Mouse (Mus musculus) brain, adult 2 months (tissue): ENCODE measurements around the gene Rho.

Source experiments
- DNase-seq: peaks from one replicate; pipeline ENCODE4 v3.0.0; 2011; ENCODE audit warnings: low read depth, low spot score

Gene Rho

GRCm38 (mm10) chr6:115915601-115916445 lies 15.7 kb upstream of the Rho start:
- DNase-seq: peak; percentile 95

- peak; percentile 62 for DNase-seq
These were observed 14.9 kb upstream of the Rho start for GRCm38 (mm10) chr6:115916611-115917010.

- no peak for DNase-seq
These were observed 12.9 kb upstream of the Rho start for GRCm38 (mm10) chr6:115918615-115919014.

- no peak for DNase-seq
These were observed 11.7 kb upstream of the Rho start for GRCm38 (mm10) chr6:115919876-115920275.

- DNase-seq: no peak
These were observed 6.7 kb upstream of the Rho start for GRCm38 (mm10) chr6:115924829-115925228.

- DNase-seq: no peak
These were observed 5.1 kb upstream of the Rho start for GRCm38 (mm10) chr6:115926416-115926815.

GRCm38 (mm10) chr6:115927292-115928242 lies 4.0 kb upstream of the Rho start:
- DNase-seq: peak; percentile 40

GRCm38 (mm10) chr6:115930018-115930417 lies 1.5 kb upstream of the Rho start:
- no peak for DNase-seq

GRCm38 (mm10) chr6:115932391-115932790 lies 843 bp downstream of the Rho start:
- no peak for DNase-seq

- no peak for DNase-seq
These were observed 4.0 kb downstream of the Rho start for GRCm38 (mm10) chr6:115935544-115935943.

GRCm38 (mm10) chr6:115938011-115938410 lies 6.5 kb downstream of the Rho start:
- DNase-seq: no peak

- no peak for DNase-seq
These were observed 7.2 kb downstream of the Rho start for GRCm38 (mm10) chr6:115938798-115939197.

- no peak for DNase-seq
These were observed 9.1 kb downstream of the Rho start for GRCm38 (mm10) chr6:115940603-115941002.

GRCm38 (mm10) chr6:115941128-115941527 lies 9.6 kb downstream of the Rho start:
- no peak for DNase-seq

GRCm38 (mm10) chr6:115943498-115944427 lies 12.2 kb downstream of the Rho start:
- no peak for DNase-seq

GRCm38 (mm10) chr6:115944638-115945037 lies 13.1 kb downstream of the Rho start, which contains the start of gene H1foo:
Gene H1foo, plus strand, starts transcription at chr6:115944938.
- no peak for DNase-seq

GRCm38 (mm10) chr6:115945633-115946032 lies 14.1 kb downstream of the Rho start:
- no peak for DNase-seq

GRCm38 (mm10) chr6:115946389-115946788 lies 14.8 kb downstream of the Rho start:
- peak; percentile 38 for DNase-seq

- DNase-seq: no peak
These were observed 23.0 kb downstream of the Rho start for GRCm38 (mm10) chr6:115954506-115955074.

- peak; percentile 78 for DNase-seq
These were observed 23.6 kb downstream of the Rho start for GRCm38 (mm10) chr6:115955169-115955568.

GRCm38 (mm10) chr6:115955664-115956063 lies 24.1 kb downstream of the Rho start:
- no peak for DNase-seq
